Mouse (Mus musculus): Measurements from ENCODE around the gene Gpr3. TPM values are rescaled to one million over a fixed set of nuclear protein-coding genes. Genes with fewer than 3 reads are reported as not detected.

Gpr3 gene
- polyA plus RNA-seq, 1 experiment from 2014 or later, result not detected

- ATAC-seq (replicated peaks; ENCODE audit: low FRiP score) (no peak), DNase-seq (ENCODE audit: low spot score) (no peak)
- peaks cover 13% of the 10 kb centered on the region for H3K36me3 ChIP-seq (ENCODE audit: control insufficient read depth, insufficient read depth, low read length)
- H3K9me3 ChIP-seq (ENCODE audit: control insufficient read depth, low read length), result no peaks in the 10 kb centered on the region
- no peak overlapping the region for H3K4me2 ChIP-seq
- no peak overlapping the region for H3K9ac ChIP-seq (ENCODE audit: low read depth, low read length)
- WGBS, result 63% methylated on average over 14 of the region's 14 CpGs
- no peak overlapping the region for H3K27ac ChIP-seq (ENCODE audit: low read depth, low read length)
- peaks cover 42% of the 10 kb centered on the region for H3K4me1 ChIP-seq (replicated peaks; ENCODE audit: control insufficient read depth, insufficient read depth, low read length)
- H3K4me3 ChIP-seq (ENCODE audit: low read depth, low read length), result no peak overlapping the region
- no peaks in the 10 kb centered on the region for H3K27me3 ChIP-seq (replicated peaks; ENCODE audit: control insufficient read depth, insufficient read depth, low read length)
These were observed 36.2 kb downstream of the Gpr3 start for GRCm38 (mm10) chr4:133175998-133176760.

- Histone ChIP-seq H3K4me2 (no peak overlapping the region), H3K9me3 (ENCODE audit: control insufficient read depth, low read length) (no peaks in the 10 kb centered on the region), H3K27me3 (replicated peaks; ENCODE audit: control insufficient read depth, insufficient read depth, low read length) (no peaks in the 10 kb centered on the region), H3K36me3 (ENCODE audit: control insufficient read depth, insufficient read depth, low read length) (peaks cover 13% of the 10 kb centered on the region), H3K9ac (ENCODE audit: low read depth, low read length) (no peak overlapping the region), H3K27ac (ENCODE audit: low read depth, low read length) (no peak overlapping the region), H3K4me1 (replicated peaks; ENCODE audit: control insufficient read depth, insufficient read depth, low read length) (peaks cover 44% of the 10 kb centered on the region), H3K4me3 (ENCODE audit: low read depth, low read length) (no peak overlapping the region)
- no peak for ATAC-seq (replicated peaks; ENCODE audit: low FRiP score)
- WGBS, result 76% methylated on average over 7 of the region's 7 CpGs
- no peak for DNase-seq (ENCODE audit: low spot score)
These were observed 37.1 kb downstream of the Gpr3 start for GRCm38 (mm10) chr4:133175274-133175673.

DNA sequence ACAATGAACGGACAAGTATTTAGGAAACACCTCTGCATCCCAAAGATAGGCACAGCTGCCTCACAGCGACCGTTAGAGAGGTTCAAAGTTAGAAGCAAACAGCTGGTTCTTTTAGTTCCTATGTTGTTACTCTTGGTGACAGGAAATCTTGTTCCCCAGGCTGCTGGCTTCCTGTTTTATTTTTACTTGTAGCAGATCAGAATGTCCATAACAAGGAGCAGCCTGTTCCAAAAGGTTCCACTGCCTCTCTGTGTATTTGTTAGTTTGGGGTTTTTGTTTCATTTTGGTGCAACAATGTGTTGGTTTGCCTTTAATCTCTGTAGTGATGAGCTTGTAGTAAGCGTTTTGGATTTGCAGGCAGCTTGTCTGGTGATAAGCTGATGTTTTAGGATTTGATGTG is 38.0 kb downstream of the Gpr3 start:
- peak overlapping the region; percentile 1; the same call in 1 of the 2 replicates for H3K4me2 ChIP-seq
- DNase-seq (ENCODE audit: low spot score), result no peak
- no peaks in the 10 kb centered on the region for H3K9me3 ChIP-seq (ENCODE audit: control insufficient read depth, low read length)
- peaks cover 52% of the 10 kb centered on the region for H3K4me1 ChIP-seq (replicated peaks; ENCODE audit: control insufficient read depth, insufficient read depth, low read length)
- H3K36me3 ChIP-seq (ENCODE audit: control insufficient read depth, insufficient read depth, low read length), result peaks cover 11% of the 10 kb centered on the region
- no peaks in the 10 kb centered on the region for H3K27me3 ChIP-seq (replicated peaks; ENCODE audit: control insufficient read depth, insufficient read depth, low read length)
- peak overlapping the region; percentile 19 for H3K27ac ChIP-seq (ENCODE audit: low read depth, low read length)
- peak overlapping the region; percentile 14; the same call in 1 of the 2 replicates for H3K9ac ChIP-seq (ENCODE audit: low read depth, low read length)
- H3K4me3 ChIP-seq (ENCODE audit: low read depth, low read length), result no peak overlapping the region
- 30% methylated on average over 4 of the region's 4 CpGs for WGBS
- no peak for ATAC-seq (replicated peaks; ENCODE audit: low FRiP score)

DNA sequence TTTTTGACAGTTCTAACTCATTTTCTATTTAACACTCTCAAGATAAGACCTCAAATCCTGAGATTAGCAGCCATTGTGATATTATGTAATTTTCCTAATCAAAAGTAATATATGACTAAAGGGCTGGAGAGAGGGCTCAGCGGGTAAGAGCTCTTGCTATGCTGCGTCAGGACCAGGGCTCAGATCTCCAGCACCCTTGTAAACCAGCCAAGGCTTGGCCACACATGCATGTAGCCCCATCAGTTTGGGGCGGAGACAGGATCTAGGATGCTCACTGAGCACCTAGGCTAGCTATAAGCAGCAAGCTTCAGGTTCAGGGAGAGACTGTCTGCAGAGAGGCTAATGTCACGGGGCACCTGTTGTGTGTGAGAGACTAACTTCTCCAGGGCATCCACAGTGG is 39.9 kb downstream of the Gpr3 start:
- Histone ChIP-seq H3K4me1 (replicated peaks; ENCODE audit: control insufficient read depth, insufficient read depth, low read length) (peaks cover 43% of the 10 kb centered on the region), H3K36me3 (ENCODE audit: control insufficient read depth, insufficient read depth, low read length) (peaks cover 9% of the 10 kb centered on the region), H3K4me2 (no peak overlapping the region), H3K27ac (ENCODE audit: low read depth, low read length) (no peak overlapping the region), H3K27me3 (replicated peaks; ENCODE audit: control insufficient read depth, insufficient read depth, low read length) (no peaks in the 10 kb centered on the region), H3K4me3 (ENCODE audit: low read depth, low read length) (no peak overlapping the region), H3K9me3 (ENCODE audit: control insufficient read depth, low read length) (no peaks in the 10 kb centered on the region), H3K9ac (ENCODE audit: low read depth, low read length) (no peak overlapping the region)
- DNase-seq (ENCODE audit: low spot score) (no peak), ATAC-seq (replicated peaks; ENCODE audit: low FRiP score) (no peak)
- WGBS, result 85% methylated on average over 4 of the region's 4 CpGs

DNA sequence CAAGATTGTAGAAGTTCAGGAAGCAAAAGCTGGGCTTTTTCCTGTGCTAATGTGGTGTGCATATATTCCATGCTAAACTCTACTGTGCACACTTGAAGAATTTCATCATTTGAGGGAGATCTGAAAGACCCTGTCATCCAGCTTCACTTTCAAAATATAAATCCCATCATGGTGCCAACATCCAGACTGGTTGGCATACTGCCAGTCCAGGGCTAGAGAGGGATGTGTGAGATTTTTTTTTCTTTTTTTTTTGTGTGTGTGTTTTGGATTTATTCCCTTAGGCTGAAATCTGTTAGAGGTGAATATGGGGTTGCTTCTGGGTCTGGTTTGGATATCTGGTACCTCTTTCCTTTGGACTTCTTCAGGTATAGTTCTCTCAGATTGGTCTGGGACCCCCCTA is 41.7 kb downstream of the Gpr3 start:
- Histone ChIP-seq H3K4me2 (no peak overlapping the region), H3K9ac (ENCODE audit: low read depth, low read length) (no peak overlapping the region), H3K9me3 (ENCODE audit: control insufficient read depth, low read length) (no peaks in the 10 kb centered on the region), H3K36me3 (ENCODE audit: control insufficient read depth, insufficient read depth, low read length) (no peaks in the 10 kb centered on the region; the same call in 1 of the 2 replicates), H3K4me1 (replicated peaks; ENCODE audit: control insufficient read depth, insufficient read depth, low read length) (peaks cover 34% of the 10 kb centered on the region), H3K27me3 (replicated peaks; ENCODE audit: control insufficient read depth, insufficient read depth, low read length) (no peaks in the 10 kb centered on the region), H3K4me3 (ENCODE audit: low read depth, low read length) (no peak overlapping the region), H3K27ac (ENCODE audit: low read depth, low read length) (no peak overlapping the region)
- ATAC-seq (replicated peaks; ENCODE audit: low FRiP score) (no peak), DNase-seq (ENCODE audit: low spot score) (no peak)

- Histone ChIP-seq H3K9me3 (ENCODE audit: control insufficient read depth, low read length) (no peaks in the 10 kb centered on the region), H3K4me1 (replicated peaks; ENCODE audit: control insufficient read depth, insufficient read depth, low read length) (peaks cover 29% of the 10 kb centered on the region), H3K36me3 (ENCODE audit: control insufficient read depth, insufficient read depth, low read length) (no peaks in the 10 kb centered on the region; the same call in 1 of the 2 replicates), H3K27ac (ENCODE audit: low read depth, low read length) (peak overlapping the region; percentile 23; the same call in 1 of the 2 replicates), H3K9ac (ENCODE audit: low read depth, low read length) (no peak overlapping the region), H3K4me3 (ENCODE audit: low read depth, low read length) (no peak overlapping the region), H3K4me2 (peak overlapping the region; percentile 43), H3K27me3 (replicated peaks; ENCODE audit: control insufficient read depth, insufficient read depth, low read length) (no peaks in the 10 kb centered on the region)
- 43% methylated on average over 3 of the region's 3 CpGs for WGBS
- no peak for ATAC-seq (replicated peaks; ENCODE audit: low FRiP score)
- no peak for DNase-seq (ENCODE audit: low spot score)
These were observed 42.2 kb downstream of the Gpr3 start for GRCm38 (mm10) chr4:133170056-133170524.

- ATAC-seq (replicated peaks; ENCODE audit: low FRiP score), result 0 out of 2 replicates have a peak, but pooled peaks have one; percentile 31
- H3K36me3 ChIP-seq (ENCODE audit: control insufficient read depth, insufficient read depth, low read length), result no peaks in the 10 kb centered on the region; the same call in 1 of the 2 replicates
- H3K27me3 ChIP-seq (replicated peaks; ENCODE audit: control insufficient read depth, insufficient read depth, low read length), result no peaks in the 10 kb centered on the region
- H3K4me3 ChIP-seq (ENCODE audit: low read depth, low read length), result no peak overlapping the region
- H3K4me1 ChIP-seq (replicated peaks; ENCODE audit: control insufficient read depth, insufficient read depth, low read length), result peaks cover 26% of the 10 kb centered on the region
- no peaks in the 10 kb centered on the region for H3K9me3 ChIP-seq (ENCODE audit: control insufficient read depth, low read length)
- H3K9ac ChIP-seq (ENCODE audit: low read depth, low read length), result no peak overlapping the region
- peak overlapping the region; percentile 43 for H3K4me2 ChIP-seq
- DNase-seq (ENCODE audit: low spot score), result no peak
- WGBS, result 53% methylated on average over 10 of the region's 10 CpGs
- peak overlapping the region; percentile 23; the same call in 1 of the 2 replicates for H3K27ac ChIP-seq (ENCODE audit: low read depth, low read length)
These were observed 42.9 kb downstream of the Gpr3 start for GRCm38 (mm10) chr4:133169237-133170055.

GRCm38 (mm10) chr4:133166773-133167172 is 45.6 kb downstream of the Gpr3 start:
- Histone ChIP-seq H3K9me3 (ENCODE audit: control insufficient read depth, low read length) (no peaks in the 10 kb centered on the region), H3K27me3 (replicated peaks; ENCODE audit: control insufficient read depth, insufficient read depth, low read length) (no peaks in the 10 kb centered on the region), H3K9ac (ENCODE audit: low read depth, low read length) (no peak overlapping the region), H3K27ac (ENCODE audit: low read depth, low read length) (no peak overlapping the region), H3K4me1 (replicated peaks; ENCODE audit: control insufficient read depth, insufficient read depth, low read length) (peaks cover 14% of the 10 kb centered on the region), H3K4me2 (no peak overlapping the region), H3K4me3 (ENCODE audit: low read depth, low read length) (no peak overlapping the region), H3K36me3 (ENCODE audit: control insufficient read depth, insufficient read depth, low read length) (no peaks in the 10 kb centered on the region)
- WGBS, result 87% methylated on average over 9 of the region's 9 CpGs
- no peak for ATAC-seq (replicated peaks; ENCODE audit: low FRiP score)
- DNase-seq (ENCODE audit: low spot score), result no peak

All from liver, embryonic 11.5 days (tissue).